Mouse (Mus musculus): ENCODE results near the gene Nudt8. TPM values are rescaled to one million over a fixed set of nuclear protein-coding genes. Genes with fewer than 3 reads are reported as not detected.

Gene Nudt8
- polyA plus RNA-seq, 1 experiment from 2014 or later = 23.5 TPM

DNA sequence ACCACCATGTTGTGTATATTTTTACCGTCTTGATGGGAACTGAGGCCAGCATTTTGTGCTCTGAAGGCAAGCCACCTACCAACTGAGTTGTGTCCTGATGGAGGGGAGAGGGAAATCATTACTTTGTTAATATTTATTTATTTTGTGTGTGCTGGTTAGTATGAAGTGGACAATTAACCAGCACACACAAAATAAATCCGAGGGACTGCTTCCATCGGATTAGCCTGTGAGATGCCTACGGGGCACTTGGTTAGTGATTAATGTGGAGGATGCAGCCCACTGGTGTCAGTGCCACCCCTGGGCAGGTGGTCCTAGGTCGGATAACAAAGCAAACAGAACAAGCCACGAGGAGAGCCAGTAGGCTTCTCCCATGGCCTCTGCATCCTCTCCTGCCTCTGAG is 5.4 kb upstream of the Nudt8 start:
- no peaks in the 10 kb centered on the region for H3K9me3 ChIP-seq (ENCODE audit: control insufficient read depth, low read length)
- H3K36me3 ChIP-seq (replicated peaks; ENCODE audit: control insufficient read depth, insufficient read depth) = no peaks in the 10 kb centered on the region
- no peak overlapping the region for H3K4me3 ChIP-seq (replicated peaks; ENCODE audit: low read length)
- no peak overlapping the region for H3K27ac ChIP-seq
- no peak overlapping the region for H3K4me2 ChIP-seq (replicated peaks)
- no peaks in the 10 kb centered on the region for H3K27me3 ChIP-seq (ENCODE audit: control insufficient read depth, insufficient read depth, low read length)
- no peaks in the 10 kb centered on the region; the same call in 1 of the 2 replicates for H3K4me1 ChIP-seq (replicated peaks; ENCODE audit: control insufficient read depth, insufficient read depth, low read length)
- DNase-seq (ENCODE audit: low spot score) (no peak), ATAC-seq (ENCODE audit: low FRiP score) (no peak)
- WGBS = 72% methylated on average over 6 of the region's 6 CpGs
- H3K9ac ChIP-seq = no peak overlapping the region

DNA sequence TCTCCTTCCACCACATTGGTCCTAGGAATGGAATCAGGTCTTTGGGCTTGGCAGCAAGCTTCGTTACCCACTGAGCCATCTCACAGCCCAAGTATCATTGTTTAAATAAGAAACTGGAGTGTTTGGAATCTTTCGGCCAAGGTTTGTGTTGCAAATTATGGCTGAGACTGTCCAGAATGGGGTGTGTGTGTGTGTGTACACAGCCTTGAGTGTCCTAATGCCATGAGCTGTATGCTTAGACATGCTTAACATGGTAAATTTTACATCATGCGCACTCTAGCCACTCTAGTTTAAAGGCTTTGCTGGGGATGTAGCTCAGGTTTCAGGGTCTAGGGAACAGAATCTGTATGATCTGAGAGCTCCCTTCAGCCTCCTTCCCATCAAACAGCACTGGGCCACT is 4.9 kb upstream of the Nudt8 start:
- H3K4me2 ChIP-seq (replicated peaks) = no peak overlapping the region
- H3K27ac ChIP-seq = no peak overlapping the region
- WGBS = 93% methylated on average over 3 of the region's 3 CpGs
- no peak overlapping the region for H3K4me3 ChIP-seq (replicated peaks; ENCODE audit: low read length)
- H3K4me1 ChIP-seq (replicated peaks; ENCODE audit: control insufficient read depth, insufficient read depth, low read length) = no peaks in the 10 kb centered on the region; the same call in 1 of the 2 replicates
- DNase-seq (ENCODE audit: low spot score) (no peak), ATAC-seq (ENCODE audit: low FRiP score) (no peak)
- H3K9me3 ChIP-seq (ENCODE audit: control insufficient read depth, low read length) = no peaks in the 10 kb centered on the region
- H3K27me3 ChIP-seq (ENCODE audit: control insufficient read depth, insufficient read depth, low read length) = no peaks in the 10 kb centered on the region
- no peaks in the 10 kb centered on the region for H3K36me3 ChIP-seq (replicated peaks; ENCODE audit: control insufficient read depth, insufficient read depth)
- no peak overlapping the region for H3K9ac ChIP-seq

DNA sequence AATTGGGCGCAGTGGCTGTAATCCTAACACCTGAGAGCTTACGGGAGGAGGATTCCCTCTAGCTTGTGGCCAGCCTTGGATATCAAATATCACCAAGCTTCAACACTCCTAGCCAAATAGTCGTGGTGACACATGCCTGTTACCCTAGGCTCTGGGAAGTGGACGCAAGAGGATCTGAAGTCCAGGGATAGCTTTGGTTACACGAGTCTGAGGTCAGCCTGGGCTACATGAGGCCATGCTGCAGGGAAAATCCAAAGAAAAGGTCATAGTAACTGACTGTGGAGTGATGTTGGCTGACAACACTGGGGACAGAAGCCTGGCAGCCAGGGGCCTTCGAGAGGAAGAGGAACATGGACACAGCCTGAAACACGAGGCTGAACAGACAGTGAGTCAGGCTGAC is 4.3 kb upstream of the Nudt8 start:
- no peak for ATAC-seq (ENCODE audit: low FRiP score)
- H3K9ac ChIP-seq = no peak overlapping the region
- H3K4me2 ChIP-seq (replicated peaks) = no peak overlapping the region
- no peaks in the 10 kb centered on the region for H3K36me3 ChIP-seq (replicated peaks; ENCODE audit: control insufficient read depth, insufficient read depth)
- peaks cover 4% of the 10 kb centered on the region for H3K4me1 ChIP-seq (replicated peaks; ENCODE audit: control insufficient read depth, insufficient read depth, low read length)
- no peaks in the 10 kb centered on the region for H3K9me3 ChIP-seq (ENCODE audit: control insufficient read depth, low read length)
- WGBS = 74% methylated on average over 7 of the region's 7 CpGs
- H3K4me3 ChIP-seq (replicated peaks; ENCODE audit: low read length) = no peak overlapping the region
- no peak for DNase-seq (ENCODE audit: low spot score)
- no peaks in the 10 kb centered on the region for H3K27me3 ChIP-seq (ENCODE audit: control insufficient read depth, insufficient read depth, low read length)
- H3K27ac ChIP-seq = no peak overlapping the region

DNA sequence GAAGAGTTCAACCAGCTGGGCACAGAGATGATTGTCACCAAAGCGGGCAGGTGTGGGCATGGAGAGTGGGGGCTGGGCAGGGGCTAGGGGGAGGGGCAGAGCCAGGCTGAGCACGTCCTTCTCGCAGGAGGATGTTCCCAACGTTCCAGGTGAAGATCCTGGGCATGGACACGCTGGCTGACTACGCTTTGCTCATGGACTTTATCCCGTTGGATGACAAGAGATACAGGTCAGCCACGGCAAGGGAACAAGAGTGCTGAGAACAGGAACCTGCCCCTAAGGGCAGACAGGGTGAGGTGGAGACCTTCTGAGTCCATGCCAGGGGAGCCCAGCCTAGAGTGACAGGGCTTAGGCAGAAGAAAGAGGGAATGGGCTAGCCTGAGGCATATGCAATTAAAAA is 3.6 kb upstream of the Nudt8 start:
- H3K9ac ChIP-seq = no peak overlapping the region
- H3K4me3 ChIP-seq (replicated peaks; ENCODE audit: low read length) = no peak overlapping the region
- H3K9me3 ChIP-seq (ENCODE audit: control insufficient read depth, low read length) = no peaks in the 10 kb centered on the region
- ATAC-seq (ENCODE audit: low FRiP score) (no peak), DNase-seq (ENCODE audit: low spot score) (no peak)
- H3K36me3 ChIP-seq (replicated peaks; ENCODE audit: control insufficient read depth, insufficient read depth) = no peaks in the 10 kb centered on the region
- no peak overlapping the region for H3K4me2 ChIP-seq (replicated peaks)
- peaks cover 6% of the 10 kb centered on the region for H3K4me1 ChIP-seq (replicated peaks; ENCODE audit: control insufficient read depth, insufficient read depth, low read length)
- no peak overlapping the region for H3K27ac ChIP-seq
- 80% methylated on average over 8 of the region's 8 CpGs for WGBS
- H3K27me3 ChIP-seq (ENCODE audit: control insufficient read depth, insufficient read depth, low read length) = no peaks in the 10 kb centered on the region

DNA sequence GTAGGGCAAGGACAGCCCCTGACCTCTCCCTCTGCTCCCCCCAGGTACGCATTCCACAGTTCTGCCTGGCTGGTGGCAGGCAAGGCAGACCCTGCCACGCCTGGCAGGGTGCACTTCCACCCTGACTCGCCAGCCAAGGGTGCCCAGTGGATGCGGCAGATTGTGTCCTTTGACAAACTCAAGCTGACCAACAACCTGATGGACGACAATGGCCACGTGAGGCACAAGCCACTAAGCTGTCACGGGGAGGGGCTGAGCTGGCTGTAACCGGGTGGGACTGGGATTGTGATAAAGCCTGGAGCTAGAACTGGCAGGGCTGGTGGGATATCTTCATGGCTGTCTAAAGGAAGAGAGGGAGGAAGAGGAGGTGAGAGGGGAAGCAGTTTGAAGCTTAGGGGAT is 3.1 kb upstream of the Nudt8 start:
- Histone ChIP-seq H3K9ac (no peak overlapping the region), H3K4me3 (replicated peaks; ENCODE audit: low read length) (no peak overlapping the region), H3K9me3 (ENCODE audit: control insufficient read depth, low read length) (no peaks in the 10 kb centered on the region), H3K36me3 (replicated peaks; ENCODE audit: control insufficient read depth, insufficient read depth) (no peaks in the 10 kb centered on the region), H3K4me2 (replicated peaks) (no peak overlapping the region), H3K27ac (no peak overlapping the region), H3K27me3 (ENCODE audit: control insufficient read depth, insufficient read depth, low read length) (no peaks in the 10 kb centered on the region), H3K4me1 (replicated peaks; ENCODE audit: control insufficient read depth, insufficient read depth, low read length) (peaks cover 6% of the 10 kb centered on the region)
- DNase-seq (ENCODE audit: low spot score) = no peak
- 71% methylated on average over 8 of the region's 8 CpGs for WGBS
- ATAC-seq (ENCODE audit: low FRiP score) = no peak

DNA sequence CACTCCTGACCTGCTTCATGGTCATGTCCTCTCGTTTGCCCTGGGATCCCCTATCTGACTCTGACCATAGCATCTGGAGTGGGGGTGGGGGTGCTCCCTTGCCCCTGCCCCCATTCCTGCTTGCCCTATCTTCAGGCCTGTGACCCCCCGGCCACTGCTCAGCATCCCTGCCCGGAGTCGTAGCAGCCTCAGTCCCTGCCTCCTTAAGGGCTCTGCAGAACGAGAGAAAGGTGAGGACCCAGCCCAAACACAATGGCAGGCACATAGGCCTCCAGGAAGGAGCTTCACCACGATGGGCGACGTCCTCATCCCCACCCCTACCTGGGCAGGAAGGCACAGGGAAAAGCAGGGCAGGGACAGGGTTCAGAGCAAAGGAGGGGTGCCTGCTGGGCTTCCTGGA is 2.0 kb upstream of the Nudt8 start:
- no peak overlapping the region for H3K27ac ChIP-seq
- no peaks in the 10 kb centered on the region for H3K9me3 ChIP-seq (ENCODE audit: control insufficient read depth, low read length)
- WGBS = 81% methylated on average over 8 of the region's 8 CpGs
- no peak overlapping the region for H3K4me2 ChIP-seq (replicated peaks)
- no peak for ATAC-seq (ENCODE audit: low FRiP score)
- no peaks in the 10 kb centered on the region for H3K27me3 ChIP-seq (ENCODE audit: control insufficient read depth, insufficient read depth, low read length)
- H3K4me1 ChIP-seq (replicated peaks; ENCODE audit: control insufficient read depth, insufficient read depth, low read length) = peaks cover 6% of the 10 kb centered on the region
- no peak overlapping the region for H3K4me3 ChIP-seq (replicated peaks; ENCODE audit: low read length)
- no peak overlapping the region for H3K9ac ChIP-seq
- no peaks in the 10 kb centered on the region for H3K36me3 ChIP-seq (replicated peaks; ENCODE audit: control insufficient read depth, insufficient read depth)
- DNase-seq (ENCODE audit: low spot score) = no peak

DNA sequence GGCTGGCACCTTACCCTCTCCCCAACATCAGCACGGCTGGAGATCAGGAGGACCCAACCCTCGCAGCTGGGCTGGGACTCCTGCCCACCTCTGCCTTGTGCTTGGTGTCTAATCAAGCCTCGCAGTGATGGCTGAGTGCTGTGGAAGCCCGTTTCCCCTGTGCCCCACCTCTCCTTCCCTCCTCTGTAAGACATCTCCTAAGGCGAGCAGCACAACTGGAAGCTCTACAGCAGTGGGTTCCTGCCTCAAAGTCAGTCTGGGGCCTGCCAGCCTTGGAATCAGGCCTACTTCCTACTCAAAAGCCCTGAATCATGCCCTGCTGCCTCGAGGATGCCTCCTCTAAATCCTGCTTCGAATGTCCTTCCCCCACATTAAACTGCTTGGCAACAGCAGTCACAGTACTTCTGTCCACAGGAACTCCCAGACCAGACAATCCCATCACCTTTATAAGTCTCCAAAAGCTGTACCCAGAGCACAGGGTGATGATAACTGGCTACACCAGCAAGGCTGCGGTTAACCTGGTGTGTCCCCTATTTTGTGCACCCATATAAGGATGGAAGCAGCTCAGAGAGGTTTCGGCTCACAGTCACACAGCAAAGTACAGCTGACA is 1.2 kb upstream of the Nudt8 start:
- 86% methylated on average over 9 of the region's 9 CpGs for WGBS
- Histone ChIP-seq H3K27ac (no peak overlapping the region), H3K36me3 (replicated peaks; ENCODE audit: control insufficient read depth, insufficient read depth) (no peaks in the 10 kb centered on the region), H3K27me3 (ENCODE audit: control insufficient read depth, insufficient read depth, low read length) (no peaks in the 10 kb centered on the region), H3K4me3 (replicated peaks; ENCODE audit: low read length) (no peak overlapping the region; the same call in 1 of the 2 replicates), H3K9me3 (ENCODE audit: control insufficient read depth, low read length) (no peaks in the 10 kb centered on the region), H3K4me1 (replicated peaks; ENCODE audit: control insufficient read depth, insufficient read depth, low read length) (peaks cover 6% of the 10 kb centered on the region), H3K4me2 (replicated peaks) (peak overlapping the region; percentile 72; the same call in 1 of the 2 replicates), H3K9ac (no peak overlapping the region)
- ATAC-seq (ENCODE audit: low FRiP score) = no peak
- DNase-seq (ENCODE audit: low spot score) = no peak

DNA sequence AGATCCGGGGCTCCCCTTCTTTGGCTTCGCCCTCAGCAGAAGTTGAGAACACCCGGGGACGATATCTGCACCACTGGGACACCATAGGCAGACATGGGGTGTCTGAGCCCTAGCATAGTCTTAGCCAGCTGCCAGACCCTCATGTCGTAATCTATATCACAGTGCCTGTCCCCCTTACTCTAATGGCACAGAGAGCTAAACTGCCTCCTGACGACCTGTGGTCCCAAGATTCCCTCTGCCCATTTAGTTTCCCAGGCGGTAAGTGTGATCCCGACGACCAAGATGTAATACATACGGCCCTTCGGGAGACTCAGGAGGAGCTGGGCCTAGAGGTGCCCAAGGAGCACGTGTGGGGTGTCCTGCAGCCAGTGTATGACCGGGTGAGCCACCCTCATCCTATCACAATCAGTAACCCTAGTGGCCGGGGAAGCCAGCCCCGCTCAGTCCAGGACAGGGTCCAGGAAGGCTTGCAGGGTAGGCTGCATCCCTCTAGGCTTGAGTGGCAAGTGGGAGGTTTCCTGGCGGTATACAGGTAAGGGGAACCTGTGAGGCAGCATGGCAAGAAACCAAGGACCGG is 657 bp downstream of the Nudt8 start:
- Histone ChIP-seq H3K27me3 (ENCODE audit: control insufficient read depth, insufficient read depth, low read length) (no peaks in the 10 kb centered on the region), H3K4me3 (replicated peaks; ENCODE audit: low read length) (peak overlapping the region; percentile 63), H3K4me2 (replicated peaks) (peak overlapping the region; percentile 72), H3K4me1 (replicated peaks; ENCODE audit: control insufficient read depth, insufficient read depth, low read length) (peaks cover 6% of the 10 kb centered on the region), H3K9ac (peak overlapping the region; percentile 83), H3K36me3 (replicated peaks; ENCODE audit: control insufficient read depth, insufficient read depth) (0 out of 2 replicates have a peak, but pooled peaks cover 8% of the 10 kb centered on the region), H3K9me3 (ENCODE audit: control insufficient read depth, low read length) (no peaks in the 10 kb centered on the region), H3K27ac (peak overlapping the region; percentile 94)
- WGBS = 20% methylated on average over 17 of the region's 17 CpGs
- ATAC-seq (ENCODE audit: low FRiP score) (peak; percentile 5; the same call in 1 of the 2 replicates), DNase-seq (ENCODE audit: low spot score) (peak; percentile 33)

DNA sequence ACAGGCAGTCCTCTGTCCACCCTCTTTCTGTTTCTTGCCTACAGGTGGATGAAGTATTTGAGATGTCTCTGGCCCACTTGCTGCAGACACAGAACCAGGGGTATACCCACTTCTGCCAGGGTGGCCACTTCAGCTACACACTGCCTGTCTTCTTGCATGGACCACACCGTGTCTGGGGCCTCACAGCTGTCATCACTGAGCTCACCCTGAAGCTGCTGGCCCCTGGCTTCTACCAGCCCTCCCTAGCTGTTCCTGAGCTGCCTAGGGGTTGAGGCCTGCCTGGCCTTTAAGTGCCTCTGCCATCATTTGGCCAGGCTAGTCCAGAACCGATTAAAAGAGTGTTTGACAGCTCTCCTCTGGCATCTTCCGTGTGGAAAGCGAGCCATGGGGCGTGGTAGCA is 1.4 kb downstream of the Nudt8 start:
- Histone ChIP-seq H3K9ac (peak overlapping the region; percentile 83), H3K27ac (no peak overlapping the region)
- WGBS = 92% methylated on average over 5 of the region's 5 CpGs

More for the DNA sequence above, 1.4 kb downstream of the Nudt8 start:
- peaks cover 15% of the 10 kb centered on the region for H3K36me3 ChIP-seq (replicated peaks; ENCODE audit: control insufficient read depth, insufficient read depth)
- H3K4me3 ChIP-seq (replicated peaks; ENCODE audit: low read length) = no peak overlapping the region
- H3K4me2 ChIP-seq (replicated peaks) = peak overlapping the region; percentile 72
- no peak for DNase-seq (ENCODE audit: low spot score)
- peaks cover 6% of the 10 kb centered on the region for H3K4me1 ChIP-seq (replicated peaks; ENCODE audit: control insufficient read depth, insufficient read depth, low read length)
- no peak for ATAC-seq (ENCODE audit: low FRiP score)
- no peaks in the 10 kb centered on the region for H3K9me3 ChIP-seq (ENCODE audit: control insufficient read depth, low read length)
- no peaks in the 10 kb centered on the region for H3K27me3 ChIP-seq (ENCODE audit: control insufficient read depth, insufficient read depth, low read length)

Measured in hindbrain, embryonic 14.5 days (tissue).